Mouse (Mus musculus): Measurements from ENCODE around the gene Ush1g.

The Ush1g gene

DNA sequence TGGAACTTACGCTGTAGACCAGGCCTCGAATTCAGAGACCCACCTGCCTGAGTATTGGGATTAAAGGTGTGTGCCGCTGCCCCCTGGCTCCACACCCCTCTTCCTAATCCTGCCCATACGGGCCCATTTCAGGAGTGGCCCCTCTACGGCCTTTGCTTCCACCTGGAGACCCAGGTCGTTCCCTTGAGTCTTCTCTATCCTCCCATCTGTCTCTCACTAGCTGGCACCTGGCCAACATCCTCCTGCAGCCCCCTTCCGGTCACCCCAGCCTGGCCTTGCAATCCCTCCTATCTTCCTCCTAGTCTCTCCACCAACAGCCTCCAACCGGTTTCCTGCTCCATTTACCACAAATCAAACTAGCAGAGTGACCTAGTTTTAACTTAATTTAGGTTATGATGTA lies 32.0 kb downstream of the Ush1g start:
- DNase-seq (ENCODE audit: low spot score in 2 of 2): no peak

DNA sequence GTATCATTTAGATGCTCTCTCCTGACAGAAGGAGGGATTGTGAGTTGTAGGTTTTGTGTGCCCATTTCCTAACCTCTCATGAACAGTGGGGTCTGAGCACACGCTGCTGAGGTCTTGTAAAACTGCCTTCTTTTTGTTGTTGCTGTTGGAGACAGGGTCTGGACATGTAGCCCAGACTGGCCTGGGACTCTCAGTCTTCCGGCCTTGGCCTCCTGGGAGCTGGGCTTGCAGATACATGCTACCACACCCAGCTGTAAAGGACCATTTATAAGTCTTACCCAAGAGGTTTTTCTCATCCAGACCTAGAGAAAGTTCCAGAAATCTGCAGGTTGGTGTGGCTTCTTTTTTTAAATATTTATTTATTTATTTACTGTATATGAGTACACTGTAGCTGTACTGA lies 33.5 kb downstream of the Ush1g start:
- DNase-seq (ENCODE audit: low spot score in 2 of 2): no peak

DNA sequence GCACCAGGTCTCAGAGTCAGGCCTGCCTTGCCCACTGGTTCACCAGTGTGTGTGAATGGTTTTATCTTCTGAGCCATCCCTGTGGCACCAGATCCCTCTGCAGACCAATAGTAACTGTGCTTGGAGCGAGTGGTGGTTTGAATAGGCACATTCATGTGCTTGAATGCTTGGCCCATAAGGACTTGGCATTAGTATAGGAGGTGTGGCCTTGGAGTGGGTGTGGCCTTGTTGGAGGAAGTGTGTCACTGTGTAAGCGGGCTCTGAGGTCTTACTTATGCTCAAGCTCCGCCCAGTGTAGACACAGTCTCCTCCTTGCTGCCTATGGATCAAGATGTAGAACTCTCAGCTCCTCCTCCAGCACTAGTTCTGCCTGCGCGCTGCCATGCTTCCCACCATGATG lies 34.5 kb downstream of the Ush1g start:
- DNase-seq (ENCODE audit: low spot score in 2 of 2): no peak

DNA sequence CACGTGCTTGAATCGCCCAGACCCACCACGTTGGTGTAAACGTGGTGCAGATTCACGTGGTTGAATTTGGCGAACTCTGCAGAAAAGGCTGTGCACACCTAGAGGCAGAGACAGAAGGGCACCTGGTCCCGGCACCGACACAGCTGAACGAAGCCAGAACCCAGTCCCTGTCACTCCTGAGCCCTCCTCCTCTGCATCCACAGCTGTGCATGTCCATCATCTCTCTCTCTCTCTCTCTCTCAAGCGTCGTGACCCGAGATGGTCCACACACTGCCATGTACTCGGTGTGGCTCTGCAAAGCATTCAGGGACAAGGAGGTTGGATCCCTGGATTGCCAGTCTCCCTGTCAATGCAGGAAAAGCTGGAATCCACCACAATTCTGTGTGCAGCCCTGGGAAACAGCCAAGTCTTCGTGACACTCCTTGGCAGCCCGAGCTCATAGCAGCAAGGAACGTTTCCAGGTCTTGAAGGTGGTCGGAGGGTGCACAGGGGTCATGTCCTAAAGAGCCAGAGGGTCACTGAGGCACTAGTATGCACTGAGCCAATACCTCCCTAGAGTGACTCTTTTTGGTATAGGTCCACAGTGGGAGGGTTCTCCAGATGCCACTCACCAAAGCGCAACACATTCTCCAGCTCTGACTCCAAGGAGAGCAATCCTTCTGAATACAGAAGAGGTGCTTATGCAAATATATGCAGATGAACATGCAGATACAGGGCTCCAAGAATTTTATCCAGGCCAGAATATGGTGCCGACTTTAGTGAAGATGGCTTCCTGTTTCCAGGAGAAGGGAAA lies 35.4 kb downstream of the Ush1g start:
- DNase-seq (ENCODE audit: low spot score in 2 of 2): no peak

DNA sequence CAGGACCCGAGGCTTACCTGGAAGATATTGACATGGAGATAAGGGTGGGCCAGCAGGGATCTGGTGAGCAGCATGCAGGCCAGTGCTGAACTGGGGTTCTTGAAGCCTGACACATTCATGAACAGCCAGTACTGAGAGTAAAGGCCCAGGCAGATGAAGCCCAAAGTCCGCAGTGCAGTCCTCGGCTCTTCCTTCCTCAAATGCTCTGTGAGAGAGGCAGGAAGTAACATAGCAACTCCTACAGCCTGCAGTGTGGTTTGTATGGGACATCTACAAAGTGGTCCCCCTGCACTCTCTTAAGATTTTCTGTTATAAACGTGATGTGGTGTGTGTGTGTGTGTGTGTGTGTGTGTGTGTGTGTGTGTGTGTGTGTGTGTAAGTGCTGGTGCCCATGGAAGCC lies 36.6 kb downstream of the Ush1g start:
- DNase-seq (ENCODE audit: low spot score in 2 of 2): no peak

DNA sequence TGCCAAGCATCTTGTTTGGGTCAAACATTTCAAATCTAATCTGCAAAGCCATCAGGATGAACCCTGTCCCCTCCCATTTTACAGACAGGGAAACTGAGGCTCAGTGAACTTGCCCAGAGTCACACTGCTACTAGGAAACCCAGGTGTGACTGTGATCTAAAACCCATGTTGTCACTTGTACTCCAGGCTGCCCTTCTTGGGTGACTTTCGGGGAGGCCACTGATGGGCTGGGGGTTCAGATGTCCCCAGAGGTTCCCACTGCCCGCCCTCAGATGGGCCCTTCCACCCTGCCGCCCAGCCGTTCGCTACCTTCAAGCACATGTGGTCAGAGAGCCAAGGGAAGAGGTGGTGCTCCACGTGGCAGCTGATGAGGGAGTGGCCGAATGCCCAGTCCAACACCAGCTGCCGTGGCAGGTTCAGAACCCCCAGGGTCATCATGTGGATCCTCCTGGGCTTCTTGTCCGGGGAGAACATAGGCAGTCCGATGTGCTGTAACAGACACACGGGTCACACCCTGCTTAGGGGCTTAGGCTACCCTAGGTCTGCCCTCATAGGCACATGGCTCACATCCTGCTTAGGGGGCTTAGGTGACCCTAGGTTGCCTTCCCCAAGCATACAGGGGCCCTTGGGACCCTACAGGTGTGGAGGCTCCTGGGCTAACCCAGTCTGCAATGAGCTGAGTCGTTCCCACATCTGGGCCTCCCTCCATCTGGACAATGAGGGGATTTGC lies 37.8 kb downstream of the Ush1g start:
- no peak for DNase-seq (ENCODE audit: low spot score in 2 of 2)

DNA sequence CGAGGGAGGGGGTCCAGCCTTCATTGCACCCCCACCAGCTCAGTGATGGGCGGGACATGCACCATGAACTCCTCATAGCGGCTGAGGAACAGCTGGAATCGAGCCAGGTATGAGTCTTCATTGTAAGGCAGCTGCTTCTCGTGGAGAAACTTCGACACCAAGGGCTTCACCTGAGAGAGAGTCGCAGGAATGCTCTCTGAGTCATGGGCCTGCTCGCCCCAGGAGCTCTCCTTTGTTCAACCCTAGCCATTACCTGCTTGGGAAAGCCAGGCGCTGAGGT lies 38.4 kb downstream of the Ush1g start:
- no peak for DNase-seq (ENCODE audit: low spot score in 2 of 2)

DNA sequence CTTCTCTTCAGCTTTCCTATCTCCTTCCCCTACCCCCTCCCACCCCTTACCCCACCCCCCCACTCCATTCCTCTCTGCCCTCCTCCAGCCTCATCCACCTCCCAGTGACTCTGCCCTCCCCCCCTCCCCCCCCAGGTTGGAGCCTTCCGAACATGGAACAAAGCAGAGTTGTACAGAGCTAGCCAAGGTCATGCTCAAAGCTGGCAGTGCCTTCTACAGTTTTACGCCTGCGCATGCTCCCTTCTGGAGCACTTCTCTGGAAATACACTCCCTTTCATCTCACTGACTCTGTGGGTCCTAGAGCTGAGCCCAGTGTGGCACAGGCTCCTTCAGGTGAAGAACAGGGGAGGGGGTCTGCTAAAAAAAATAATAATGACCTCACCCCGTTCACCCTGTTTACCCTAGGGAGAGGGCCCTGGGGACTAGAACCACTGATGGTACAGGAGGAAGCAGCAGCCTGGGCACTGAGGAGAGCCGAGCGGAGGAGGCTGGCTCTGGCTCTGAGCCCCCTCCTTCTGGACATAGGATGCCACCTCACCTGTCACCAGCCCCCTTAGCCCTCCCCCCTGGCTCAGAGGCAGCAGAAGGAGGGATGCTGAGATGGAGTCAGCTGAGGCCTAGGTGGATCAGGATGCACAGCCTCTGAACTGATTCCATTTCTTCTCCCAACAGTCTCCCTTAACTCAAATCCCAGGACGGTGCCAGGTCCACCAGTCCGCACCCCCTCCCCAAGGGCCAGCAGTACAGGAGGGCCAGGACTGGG lies 38.9 kb downstream of the Ush1g start:
- DNase-seq (ENCODE audit: low spot score in 2 of 2): no peak

DNA sequence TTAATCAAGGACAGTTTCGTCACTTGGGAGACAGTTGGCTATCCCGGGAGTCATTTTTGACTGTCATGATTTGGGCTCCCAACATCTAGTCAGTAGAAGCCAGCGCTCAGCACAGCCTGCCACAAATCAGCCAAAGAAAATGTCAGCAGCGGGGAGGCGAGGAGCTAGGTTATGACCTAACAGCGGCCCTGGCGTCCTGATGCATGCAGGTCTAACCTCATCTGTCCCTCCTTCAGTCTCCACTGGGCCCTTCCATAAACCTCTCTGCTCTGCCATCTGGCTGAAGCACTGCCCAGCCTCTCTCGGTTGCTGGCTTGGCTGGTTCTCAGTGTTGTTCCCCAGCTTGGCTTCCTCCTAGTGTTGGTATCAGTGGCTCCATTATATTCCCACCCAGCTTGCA lies 39.5 kb downstream of the Ush1g start:
- no peak for DNase-seq (ENCODE audit: low spot score in 2 of 2)

DNA sequence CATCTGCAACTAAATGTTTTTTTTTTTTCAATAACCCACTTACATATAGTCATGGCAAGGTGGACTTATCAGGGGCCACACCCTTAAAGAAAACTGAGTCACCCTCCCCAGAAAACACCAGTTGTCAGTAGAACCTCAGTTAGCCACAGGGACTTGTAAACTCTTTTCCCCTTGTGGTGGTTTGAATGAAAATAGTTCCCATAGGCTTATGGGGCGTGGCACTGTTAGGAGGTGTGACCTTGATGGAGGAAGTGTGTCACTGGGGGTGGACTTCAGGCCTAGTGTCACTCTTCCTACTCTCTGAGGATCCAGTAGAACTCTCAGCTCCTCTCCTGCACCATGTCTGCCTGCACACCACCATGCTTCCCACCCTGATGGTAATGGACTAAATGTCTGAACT lies 42.1 kb downstream of the Ush1g start:
- no peak for DNase-seq (ENCODE audit: low spot score in 2 of 2)

DNA sequence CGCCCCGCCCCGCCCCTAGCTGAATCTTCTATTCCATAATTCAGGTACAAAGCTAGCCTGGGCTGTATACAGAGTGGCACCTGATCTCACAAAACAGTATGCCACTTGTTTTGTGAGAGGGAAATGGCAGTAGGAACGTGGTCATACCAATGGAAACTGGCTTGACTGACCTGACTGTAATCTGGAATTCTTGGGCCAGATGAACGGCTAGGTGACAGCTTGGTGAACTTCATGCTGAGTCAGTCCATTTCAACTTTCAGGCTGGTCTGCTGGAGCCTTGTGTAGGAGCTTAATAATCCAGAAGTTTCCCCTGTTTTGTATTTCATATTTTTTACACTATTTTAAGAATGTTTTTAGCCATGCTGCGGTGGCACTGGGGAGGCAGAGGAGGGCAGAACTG lies 43.7 kb downstream of the Ush1g start:
- DNase-seq (ENCODE audit: low spot score in 2 of 2): no peak

DNA sequence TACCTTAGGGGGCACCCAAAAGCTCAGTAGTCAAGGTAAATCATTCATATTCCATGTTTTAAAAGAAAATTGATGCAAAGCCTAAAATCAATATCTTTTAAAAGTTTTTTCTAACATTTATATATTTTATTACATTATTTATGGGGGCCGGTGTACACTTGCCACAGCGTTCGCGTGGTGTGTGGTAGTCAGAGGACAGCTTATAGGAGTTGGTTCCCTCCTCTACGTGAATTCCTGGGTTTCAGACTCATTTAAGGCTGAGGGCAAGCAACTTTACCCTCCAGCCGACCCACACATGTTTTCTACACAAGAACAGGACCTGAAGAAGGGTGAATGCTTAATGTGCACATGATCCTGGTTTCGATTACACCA lies 44.3 kb downstream of the Ush1g start:
- no peak for DNase-seq (ENCODE audit: low spot score in 2 of 2)

DNA sequence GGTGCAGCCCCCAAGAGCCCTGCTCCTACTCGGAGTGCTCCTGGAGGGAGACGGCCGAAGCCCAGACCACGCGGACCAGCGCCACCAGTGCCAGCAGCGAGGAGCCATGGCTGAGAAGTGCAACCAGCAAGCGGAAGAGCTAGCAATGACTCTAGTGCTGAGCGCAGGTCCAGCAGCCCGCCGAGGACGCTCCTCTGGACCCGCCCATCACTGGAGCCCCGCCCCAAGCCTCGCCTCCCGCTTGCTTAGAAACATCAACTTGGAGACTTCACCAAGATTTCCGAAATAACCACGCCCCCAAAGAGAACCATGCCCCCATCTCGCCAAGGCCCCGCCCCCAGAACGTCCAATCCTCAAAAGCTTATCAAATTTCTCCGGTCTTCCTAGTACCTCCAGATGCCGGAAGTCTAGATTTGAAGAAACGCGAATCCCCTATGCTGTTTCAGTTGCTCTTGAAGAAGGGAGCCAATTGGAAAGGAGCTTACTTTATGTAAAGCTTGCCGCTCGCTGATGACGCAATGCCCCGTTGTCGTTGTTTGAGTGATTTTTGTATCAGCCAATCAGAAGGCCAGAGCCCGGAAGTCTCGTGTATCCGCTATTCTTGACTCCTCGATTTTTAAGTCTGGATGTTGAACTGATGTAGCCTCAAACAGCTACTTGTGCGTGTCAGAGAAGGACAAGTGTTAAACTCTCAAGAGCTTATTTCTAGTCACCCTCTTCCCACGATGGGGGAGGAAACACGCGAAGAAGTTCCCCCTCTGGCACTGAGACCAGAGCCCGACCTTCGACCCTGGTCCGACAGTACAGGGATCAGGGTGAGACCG lies 44.8 kb downstream of the Ush1g start, which contains the start of gene Fdxr:
Fdxr (minus strand) TSS at position 271 of the 824 bp plus-strand sequence.
- peak; percentile 96 to 99 for DNase-seq (ENCODE audit: low spot score in 2 of 2)

DNA sequence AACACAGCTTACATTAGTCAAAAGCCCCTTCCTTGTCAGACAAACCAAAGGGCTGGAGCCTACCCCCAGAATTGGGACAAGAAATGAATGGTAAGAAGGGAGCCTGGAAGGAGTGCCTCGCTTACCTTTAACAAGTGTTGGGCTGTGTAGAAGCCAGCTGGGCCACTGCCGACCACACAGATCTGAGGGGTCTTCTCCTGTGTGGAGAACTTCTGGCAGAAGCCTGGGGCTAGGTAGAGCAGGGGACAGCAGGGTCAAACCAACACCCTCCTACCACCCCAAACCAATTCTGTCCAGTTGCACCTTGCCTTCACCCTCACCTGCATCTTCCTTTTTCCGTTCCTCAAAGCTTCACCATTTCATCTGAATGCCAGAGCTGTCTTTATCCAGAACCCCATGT lies 45.9 kb downstream of the Ush1g start:
- no peak for DNase-seq (ENCODE audit: low spot score in 2 of 2)

DNA sequence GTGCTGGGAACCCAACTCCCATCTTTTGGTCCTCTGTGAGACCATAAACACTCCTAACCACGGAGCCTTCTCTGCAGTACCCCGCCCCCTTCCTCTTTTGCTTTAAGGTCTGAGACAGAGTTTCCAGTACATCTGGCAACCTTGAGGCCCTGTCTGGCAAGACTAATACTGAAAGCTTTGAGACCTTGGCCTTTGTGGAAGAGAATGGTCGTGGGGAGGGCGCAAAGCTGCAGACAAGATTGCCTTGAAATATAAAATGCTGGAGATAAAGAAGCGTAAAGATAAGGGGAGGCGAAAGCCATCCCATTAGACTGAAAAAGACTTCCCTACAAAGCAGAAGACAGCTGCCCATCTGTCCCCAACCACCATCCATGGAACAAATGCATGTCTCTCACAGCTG lies 46.3 kb downstream of the Ush1g start:
- DNase-seq (ENCODE audit: low spot score in 2 of 2): no peak

DNA sequence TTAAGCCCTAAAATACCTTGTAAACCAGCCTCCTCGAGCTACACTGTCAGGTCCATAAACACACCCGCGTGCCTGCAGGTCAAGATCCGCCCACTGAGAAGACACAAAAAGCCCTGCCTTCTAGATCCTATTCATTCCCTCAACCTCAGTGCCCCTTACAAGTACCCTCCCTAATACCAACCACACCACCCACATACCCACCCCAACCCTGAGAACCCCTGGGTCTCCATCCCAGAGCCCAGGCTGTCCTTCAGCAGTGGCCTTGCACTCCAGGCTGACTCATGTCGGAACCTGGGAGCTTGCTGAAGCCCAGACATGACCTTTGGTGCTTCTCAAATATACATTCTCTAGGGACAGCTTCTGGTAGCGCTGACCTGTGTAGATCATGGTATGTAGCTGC lies 47.1 kb downstream of the Ush1g start:
- no peak for DNase-seq (ENCODE audit: low spot score in 2 of 2)

DNA sequence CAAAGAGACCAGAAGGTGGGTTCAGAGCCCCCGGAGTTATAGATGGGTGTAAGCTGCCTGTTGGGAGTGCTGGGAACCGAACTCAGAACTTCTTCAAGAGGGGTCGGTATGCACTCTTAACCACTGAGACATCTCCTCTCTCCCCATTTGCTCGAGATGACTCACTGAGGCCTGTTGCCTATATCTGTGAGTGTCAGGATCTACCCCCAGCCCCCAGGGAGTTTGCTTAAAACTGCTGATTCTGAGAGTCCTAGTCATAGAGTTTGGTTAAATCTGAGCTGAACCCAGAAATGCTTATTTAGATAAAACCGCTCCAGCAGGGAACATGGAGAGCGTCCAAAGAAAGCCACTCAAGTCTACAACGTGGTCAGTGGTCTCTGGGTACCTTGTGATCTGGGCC lies 47.7 kb downstream of the Ush1g start:
- DNase-seq (ENCODE audit: low spot score in 2 of 2): no peak

DNA sequence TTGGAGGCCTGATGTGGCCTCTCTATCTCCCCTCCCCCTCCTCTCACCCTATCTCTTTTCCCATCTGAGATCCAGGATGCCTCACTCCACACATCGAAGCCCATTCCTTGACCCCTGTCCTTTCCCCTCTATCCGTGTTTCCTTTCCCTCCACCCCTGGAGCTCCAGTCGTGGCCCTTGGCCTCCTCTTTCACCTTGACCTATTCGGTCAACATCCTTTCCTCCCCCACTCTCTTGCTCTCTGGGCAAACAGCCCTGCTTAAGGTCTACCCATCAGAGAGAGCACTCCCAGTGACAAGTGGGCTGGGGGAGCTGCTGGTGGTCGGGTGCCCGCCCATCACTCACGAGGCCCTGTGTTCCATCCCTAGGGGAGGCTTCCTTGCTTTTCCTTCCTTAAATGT lies 48.1 kb downstream of the Ush1g start:
- DNase-seq (ENCODE audit: low spot score in 2 of 2): no peak

DNA sequence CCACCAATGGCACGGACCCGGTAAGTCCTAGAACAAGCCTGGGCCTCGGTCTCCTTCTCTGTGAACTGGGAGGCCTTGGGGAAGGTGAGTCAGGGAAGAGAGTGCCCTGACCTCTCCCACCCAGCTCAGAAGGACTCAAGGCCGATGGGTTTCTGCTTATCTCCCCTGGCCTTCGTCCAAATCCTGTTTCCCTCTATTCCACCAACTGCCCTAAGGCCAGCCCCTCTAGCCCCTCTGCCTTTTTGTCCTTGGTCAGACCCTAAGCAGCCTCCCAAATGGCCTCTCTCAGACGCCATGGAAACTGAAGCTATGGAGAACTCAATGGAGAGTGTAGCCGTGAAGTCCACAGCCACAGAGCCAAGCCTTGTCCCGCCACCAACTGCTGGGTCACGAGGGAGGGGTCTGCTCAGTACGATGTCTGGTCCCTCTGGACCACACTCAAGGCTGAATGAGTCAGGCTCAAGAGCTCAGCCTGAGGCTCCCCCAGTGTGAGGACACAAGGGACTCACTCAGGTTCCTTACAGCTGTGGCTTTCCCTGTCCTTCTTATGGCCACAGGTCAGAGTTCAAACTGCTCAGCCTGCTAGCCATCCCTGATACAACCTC lies 48.8 kb downstream of the Ush1g start:
- no peak for DNase-seq (ENCODE audit: low spot score in 2 of 2)

DNA sequence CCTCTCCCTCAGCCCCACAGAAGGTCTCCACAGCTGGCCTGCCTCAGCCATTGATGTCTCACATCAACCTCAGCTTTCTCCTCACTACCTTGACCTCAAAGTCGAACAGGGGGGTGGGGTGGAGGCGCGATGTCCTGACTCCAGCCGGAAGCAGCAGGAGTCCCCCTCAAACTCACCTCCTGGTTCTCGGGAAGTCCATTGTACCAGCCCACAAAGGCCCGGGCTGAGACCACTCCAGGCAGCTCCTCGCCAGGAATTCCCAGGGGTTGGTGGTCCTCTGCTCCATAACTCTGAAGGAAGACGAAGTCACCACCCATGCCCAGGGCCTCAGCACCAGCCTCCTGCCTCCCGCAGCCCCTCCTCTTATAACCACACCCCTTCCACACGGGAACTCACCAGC lies 50.4 kb downstream of the Ush1g start:
- no peak for DNase-seq (ENCODE audit: low spot score in 2 of 2)

DNA sequence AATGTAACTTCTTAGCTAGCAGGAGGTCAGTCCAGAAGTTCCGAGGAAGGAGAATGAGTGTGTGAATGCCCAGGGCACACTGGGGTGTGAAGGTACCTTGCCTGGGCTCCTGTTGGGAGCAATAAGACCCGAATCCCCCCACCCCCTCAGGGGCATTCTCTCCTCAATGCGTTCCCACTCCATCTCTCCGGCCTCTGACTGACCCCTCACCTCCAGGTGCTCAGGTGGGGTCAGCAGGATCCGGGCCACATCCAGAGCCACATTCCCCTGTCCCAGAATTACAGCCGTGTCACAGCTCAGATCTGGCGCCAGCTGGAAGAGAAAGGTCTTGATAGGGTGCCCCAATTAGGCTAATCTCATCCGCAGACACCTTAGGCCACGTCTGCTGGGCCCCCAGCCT lies 50.8 kb downstream of the Ush1g start:
- no peak for DNase-seq (ENCODE audit: low spot score in 2 of 2)

Data from frontal cortex, postnatal 10 days (tissue).